Mouse (Mus musculus) lung, embryonic 15.5 days (tissue): ENCODE data around the gene Olfr718-ps1. TPM values are rescaled to one million over a fixed set of nuclear protein-coding genes. Genes with fewer than 3 reads are reported as not detected.

ENCODE experiments used
- ATAC-seq: fragments of 200-750 bp; cut with Nextera tagmentation; 2 replicates; pipeline ENCODE4 v1.8.0; 2017; ENCODE audit warnings: moderate number of reproducible peaks, borderline replicate concordance; ENCODE audit not compliant: low FRiP score, low TSS enrichment; ENCODE audit errors: extremely low read depth
- H3K27ac ChIP-seq: fragments of 300-500 bp; sonication (generic); 2 replicates; pipeline ENCODE4 v1.5.1; 2015; ENCODE audit warnings: moderate library complexity, mild to moderate bottlenecking, inconsistent platforms
- H3K27me3 ChIP-seq: fragments of 300-500 bp; sonication (generic); 2 replicates; pipeline ENCODE4 v1.6.1; 2015; ENCODE audit warnings: inconsistent platforms
- H3K36me3 ChIP-seq: fragments of 300-500 bp; sonication (generic); 2 replicates; pipeline ENCODE4 v1.6.1; 2015; ENCODE audit warnings: inconsistent platforms
- H3K4me1 ChIP-seq: fragments of 300-500 bp; sonication (generic); 2 replicates; pipeline ENCODE4 v1.6.1; 2015; ENCODE audit warnings: inconsistent platforms
- H3K4me2 ChIP-seq: fragments of 300-500 bp; sonication (generic); 2 replicates; pipeline ENCODE4 v1.6.1; 2015; ENCODE audit warnings: inconsistent platforms, mild to moderate bottlenecking, moderate library complexity
- H3K4me3 ChIP-seq: fragments of 300-500 bp; sonication (generic); 2 replicates; pipeline ENCODE4 v1.5.1; 2015; ENCODE audit warnings: mild to moderate bottlenecking, inconsistent platforms
- H3K9ac ChIP-seq: fragments of 300-500 bp; sonication (generic); 2 replicates; pipeline ENCODE4 v1.6.1; 2015; ENCODE audit warnings: inconsistent platforms
- H3K9me3 ChIP-seq: fragments of 300-500 bp; sonication (generic); 2 replicates; pipeline ENCODE4 v1.6.1; 2016; ENCODE audit warnings: inconsistent platforms
- WGBS: fragments of 180-500 bp; shearing (Covaris S2); methylation state at CpG from one replicate; pipeline ENCODE4 v1.1.7; 2015; 5-methylcytosine and 5-hydroxymethylcytosine counted together
- microRNA-seq: library from miRNA; unstranded; fragments of <30 nt; microRNA quantifications from one replicate; pipeline ENCODE4, GENCODE M21; 2016
- polyA plus RNA-seq: library from polyadenylated mRNA; unstranded; fragments of >200 nt; fragmentation: Nextera tagmentation; extraction: Ambion mirVana; gene quantifications from 2 replicates; pipeline ENCODE4 v1.2.1, GENCODE M21; 2015

The Olfr718-ps1 gene
- polyA plus RNA-seq, 1 experiment from 2014 or later = not detected

GRCm38 (mm10) chr5:143084898-143085297 is 62.5 kb downstream of the Olfr718-ps1 start:
- 68% methylated on average over 4 of the region's 4 CpGs for WGBS
- H3K36me3 ChIP-seq = peaks cover 74% of the 10 kb centered on the region
- H3K27ac ChIP-seq = no peak overlapping the region
- no peaks in the 10 kb centered on the region for H3K9me3 ChIP-seq
- H3K4me2 ChIP-seq = no peak overlapping the region
- no peak overlapping the region for H3K9ac ChIP-seq
- no peak for ATAC-seq
- no peaks in the 10 kb centered on the region for H3K4me1 ChIP-seq
- no peaks in the 10 kb centered on the region for H3K27me3 ChIP-seq
- H3K4me3 ChIP-seq = no peak overlapping the region

Small RNA genes within 50 kb of the gene (microRNA-seq; reads per million reads assigned to microRNA genes)
- gene Gm44405 = not detected

Other genes with a start within 250 kb of the Olfr718-ps1 start
- gene Actb, start 240.8 kb downstream of the Olfr718-ps1 start, polyA plus RNA-seq = 15,606 and 16,851 TPM in 2 replicates
- gene Fscn1, start 187.2 kb downstream of the Olfr718-ps1 start, polyA plus RNA-seq = 240 and 246 TPM in 2 replicates
- 33.5 and 37.6 TPM in 2 replicates for gene Rnf216, start 34.6 kb downstream of the Olfr718-ps1 start, polyA plus RNA-seq
- gene Rbak, start 33.2 kb upstream of the Olfr718-ps1 start, polyA plus RNA-seq = 11.8 and 12.2 TPM in 2 replicates
- not detected in 2 replicates for gene Spdye4b, start 33.4 kb upstream of the Olfr718-ps1 start, polyA plus RNA-seq
- not detected in 2 replicates for gene Spdye4a, start 79.3 kb upstream of the Olfr718-ps1 start, polyA plus RNA-seq
- gene Zfp12, start 87.6 kb upstream of the Olfr718-ps1 start, polyA plus RNA-seq = 13.6 and 15.0 TPM in 2 replicates
- gene Zfp316, start 122.4 kb upstream of the Olfr718-ps1 start, polyA plus RNA-seq = 2.8 and 3.1 TPM in 2 replicates
- not detected in 2 replicates for gene Zfp853, start 146.0 kb upstream of the Olfr718-ps1 start, polyA plus RNA-seq
- 38.4 and 40.5 TPM in 2 replicates for gene E130309D02Rik, start 167.8 kb upstream of the Olfr718-ps1 start, polyA plus RNA-seq
- 71.9 and 73.0 TPM in 2 replicates for gene Zdhhc4, start 181.7 kb upstream of the Olfr718-ps1 start, polyA plus RNA-seq
- gene Grid2ip, start 209.8 kb upstream of the Olfr718-ps1 start, polyA plus RNA-seq = 0.04 and 0.07 TPM in 2 replicates